Mouse (Mus musculus): ENCODE data around the gene Cep95. TPM values are rescaled to one million over a fixed set of nuclear protein-coding genes. Genes with fewer than 3 reads are reported as not detected.

The Cep95 gene
- total RNA-seq, 1 experiment from 2014 or later: 25.3 TPM

- ATAC-seq (replicated peaks in 1 of 2; ENCODE audit: insufficient read depth in 1 of 2, low FRiP score in 2 of 2, low TSS enrichment in 1 of 2, low read depth in 1 of 2, poor library complexity in 2 of 2, severe bottlenecking in 2 of 2): no peak
Measured at GRCm38 (mm10) chr11:106822491-106822890, 33.4 kb downstream of the Cep95 start.

DNA sequence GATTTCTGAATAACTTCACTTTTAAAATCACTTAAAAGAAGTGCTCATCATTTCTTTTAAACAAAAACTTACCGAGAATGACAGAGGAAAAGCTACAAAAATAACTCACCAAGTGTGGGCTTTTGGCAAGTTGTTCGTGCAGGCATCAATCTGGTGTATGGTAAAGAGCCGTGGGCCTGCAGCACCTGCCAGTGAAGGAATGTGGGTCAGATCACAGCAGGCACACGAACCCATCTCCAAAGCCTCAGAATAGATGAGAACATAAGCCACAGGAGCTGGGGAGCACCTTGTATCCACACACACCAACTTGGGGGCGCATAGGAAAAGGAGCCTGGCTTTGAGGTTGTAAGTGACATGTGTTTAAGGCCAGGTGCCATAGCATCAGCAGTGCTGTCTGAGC is 33.9 kb downstream of the Cep95 start:
- ATAC-seq (replicated peaks in 1 of 2; ENCODE audit: insufficient read depth in 1 of 2, low FRiP score in 2 of 2, low TSS enrichment in 1 of 2, low read depth in 1 of 2, poor library complexity in 2 of 2, severe bottlenecking in 2 of 2): no peak

GRCm38 (mm10) chr11:106823741-106824140 is 34.7 kb downstream of the Cep95 start:
- ATAC-seq (replicated peaks in 1 of 2; ENCODE audit: insufficient read depth in 1 of 2, low FRiP score in 2 of 2, low TSS enrichment in 1 of 2, low read depth in 1 of 2, poor library complexity in 2 of 2, severe bottlenecking in 2 of 2): no peak

DNA sequence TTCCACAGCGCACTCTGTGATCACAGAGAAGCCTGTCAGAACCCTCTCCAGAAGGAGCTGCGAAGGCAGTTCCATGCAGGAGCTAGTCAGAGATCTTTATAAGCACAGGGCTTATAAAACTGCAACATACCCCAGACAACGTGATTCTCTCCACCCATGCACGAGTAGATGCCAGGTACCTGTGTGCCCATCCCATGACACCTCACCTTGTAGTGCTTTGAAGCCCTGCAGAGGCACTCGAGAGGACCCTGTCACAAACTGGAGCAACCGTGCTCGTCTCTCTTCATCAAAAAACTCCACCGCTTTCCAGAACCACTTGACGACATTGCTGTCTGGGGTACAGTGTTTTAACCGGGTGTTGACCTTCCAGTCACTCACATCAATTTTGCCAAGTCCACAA is 35.4 kb downstream of the Cep95 start:
- no peak for ATAC-seq (replicated peaks in 1 of 2; ENCODE audit: insufficient read depth in 1 of 2, low FRiP score in 2 of 2, low TSS enrichment in 1 of 2, low read depth in 1 of 2, poor library complexity in 2 of 2, severe bottlenecking in 2 of 2)

DNA sequence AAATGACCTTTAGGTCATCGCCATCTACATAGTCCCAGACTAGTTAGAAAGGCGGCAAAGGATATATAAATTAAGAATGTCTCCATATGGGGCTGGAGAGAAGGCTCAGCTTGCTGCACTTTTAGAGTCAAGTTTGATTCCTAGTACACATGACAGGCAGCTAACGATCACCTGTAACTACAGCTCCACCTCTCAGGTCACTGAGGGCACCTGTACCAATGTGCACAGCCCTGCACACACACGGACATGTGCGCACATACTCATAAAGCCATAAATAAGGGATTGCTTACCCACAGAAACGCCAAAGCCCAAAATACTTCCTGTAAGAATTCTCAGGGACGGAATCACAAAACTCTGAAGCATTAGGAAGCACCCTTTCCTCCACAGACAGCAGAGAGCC is 39.0 kb downstream of the Cep95 start:
- no peak for ATAC-seq (replicated peaks in 1 of 2; ENCODE audit: insufficient read depth in 1 of 2, low FRiP score in 2 of 2, low TSS enrichment in 1 of 2, low read depth in 1 of 2, poor library complexity in 2 of 2, severe bottlenecking in 2 of 2)

GRCm38 (mm10) chr11:106842002-106842401 is 53.0 kb downstream of the Cep95 start:
- ATAC-seq (replicated peaks in 1 of 2; ENCODE audit: insufficient read depth in 1 of 2, low FRiP score in 2 of 2, low TSS enrichment in 1 of 2, low read depth in 1 of 2, poor library complexity in 2 of 2, severe bottlenecking in 2 of 2): no peak

DNA sequence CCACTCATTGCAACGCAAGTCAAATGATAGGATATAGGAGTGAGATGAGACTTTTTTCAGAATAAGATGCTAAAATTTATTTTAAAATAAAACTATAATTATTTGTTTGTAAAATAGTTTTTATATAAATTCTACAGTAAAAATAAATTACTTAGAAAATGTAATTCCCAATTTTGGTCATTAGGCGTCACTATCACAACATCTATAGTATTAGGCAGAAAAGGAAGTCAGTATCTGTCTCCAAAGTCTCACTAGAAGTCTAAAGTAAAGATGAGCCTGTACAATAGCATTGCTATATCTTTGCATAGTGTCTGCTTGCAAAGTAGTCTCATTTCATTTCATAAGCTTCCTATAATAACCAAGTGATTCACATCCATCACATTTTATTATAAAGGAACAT is 62.4 kb downstream of the Cep95 start:
- no peak; a peak in 1 of 4 replicates for ATAC-seq (replicated peaks in 1 of 2; ENCODE audit: insufficient read depth in 1 of 2, low FRiP score in 2 of 2, low TSS enrichment in 1 of 2, low read depth in 1 of 2, poor library complexity in 2 of 2, severe bottlenecking in 2 of 2)

Other genes with a start within 250 kb of the Cep95 start
- gene Tex2, start 175.8 kb upstream of the Cep95 start, total RNA-seq (2017): 28.1 and 45.7 TPM in 2 replicates
- 46.2 and 50.2 TPM in 2 replicates for gene Pecam1, start 38.6 kb upstream of the Cep95 start, total RNA-seq (2017)
- 50.2 and 51.9 TPM in 2 replicates for gene Milr1, start 38.0 kb upstream of the Cep95 start, total RNA-seq (2017)
- gene Polg2, start 9.7 kb upstream of the Cep95 start, total RNA-seq (2017): 16.0 and 24.2 TPM in 2 replicates
- 1,945 and 2,149 TPM in 2 replicates for gene Ddx5, start 67 bp upstream of the Cep95 start, total RNA-seq (2017)
- 46.9 and 50.8 TPM in 2 replicates for gene Smurf2, start 131.5 kb downstream of the Cep95 start, total RNA-seq (2017)
- gene Kpna2, start 210.3 kb downstream of the Cep95 start, total RNA-seq (2017): 104 and 116 TPM in 2 replicates
- gene 1810010H24Rik, start 236.4 kb downstream of the Cep95 start, total RNA-seq (2017): 1.4 TPM in 1 of 2 replicates, not detected in the other

All from hematopoietic stem cell, adult 5-6 weeks (primary cell).